Mouse (Mus musculus) MN1 (cell line): ENCODE data around the gene Ccdc28a.
A peak's percentile ranks its signal among the peaks of the same experiment; 100 is the strongest.

Source experiments
- DNase-seq: peaks from one replicate; pipeline ENCODE4 v3.0.0-alpha.2; 2016; ENCODE audit warnings: low spot score

Gene Ccdc28a

DNA sequence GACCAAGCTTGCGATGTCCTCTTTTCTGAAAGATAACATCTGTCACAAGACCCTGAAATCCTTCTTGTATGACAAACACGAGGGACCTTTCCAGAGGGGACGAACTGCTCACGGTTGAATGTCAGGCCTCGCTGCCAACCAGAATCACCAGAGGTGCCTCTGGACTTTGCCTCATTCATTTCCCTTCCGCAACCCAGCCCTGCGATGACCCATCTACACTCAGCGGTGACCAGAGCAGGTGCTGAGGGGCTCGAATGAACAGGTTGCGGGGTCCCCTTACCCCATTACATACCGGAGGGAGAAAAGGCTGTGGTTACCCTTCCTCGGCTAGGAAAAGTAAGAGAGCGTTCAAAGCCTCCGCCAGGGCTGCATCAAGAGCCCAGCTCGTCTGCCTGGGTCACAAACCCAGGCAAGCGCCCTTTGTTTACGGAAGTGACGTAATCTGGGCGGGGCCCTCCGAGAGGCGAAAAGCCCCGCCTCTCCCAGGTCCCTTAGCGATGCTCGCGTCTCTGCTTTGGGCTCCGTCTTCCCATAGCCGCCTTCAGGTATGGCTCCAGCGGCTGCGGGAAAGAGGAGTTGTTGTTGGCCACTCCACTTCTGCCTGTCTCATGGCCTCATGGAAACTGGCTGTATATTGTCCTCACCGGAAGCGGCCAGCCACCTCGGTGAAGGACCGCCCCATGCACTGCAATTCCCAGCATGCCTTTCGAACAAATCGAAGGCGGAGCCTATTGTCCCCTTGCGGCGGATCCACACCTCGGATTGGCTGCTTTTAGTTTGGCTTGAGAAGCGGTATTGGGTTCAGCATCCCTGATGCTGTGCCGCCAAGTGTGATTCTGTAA is at the start of gene Ccdc28a:
Ccdc28a (minus strand) TSS at position 439 of the 842 bp plus-strand sequence.
- DNase-seq = peak; percentile 99

DNA sequence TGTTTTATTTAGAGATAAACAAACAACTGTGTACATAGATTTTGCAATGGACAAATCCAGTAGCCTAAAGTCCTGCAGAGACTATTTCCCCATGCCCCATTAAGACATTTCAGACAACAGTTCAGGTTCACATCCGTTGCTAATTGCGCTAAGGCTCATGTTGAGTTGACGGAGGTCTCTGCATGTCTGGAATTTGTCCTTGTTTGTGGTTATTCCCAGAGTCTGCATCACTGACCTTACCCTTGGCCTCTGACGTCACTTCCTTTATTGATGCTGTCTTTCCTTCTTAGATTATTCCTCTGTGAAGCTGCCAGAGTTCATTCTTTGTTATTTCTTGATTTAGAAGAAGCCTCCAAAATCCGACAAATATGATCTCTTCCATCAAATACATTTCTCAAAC is 49.2 kb upstream of the Ccdc28a start:
- no peak for DNase-seq

GRCm38 (mm10) chr10:18276090-18276734 is 41.4 kb upstream of the Ccdc28a start:
- DNase-seq = no peak

- no peak for DNase-seq
Observed at GRCm38 (mm10) chr10:18251345-18251744, 16.5 kb upstream of the Ccdc28a start.

- DNase-seq = no peak
Observed at GRCm38 (mm10) chr10:18243614-18244013, 8.8 kb upstream of the Ccdc28a start.

DNA sequence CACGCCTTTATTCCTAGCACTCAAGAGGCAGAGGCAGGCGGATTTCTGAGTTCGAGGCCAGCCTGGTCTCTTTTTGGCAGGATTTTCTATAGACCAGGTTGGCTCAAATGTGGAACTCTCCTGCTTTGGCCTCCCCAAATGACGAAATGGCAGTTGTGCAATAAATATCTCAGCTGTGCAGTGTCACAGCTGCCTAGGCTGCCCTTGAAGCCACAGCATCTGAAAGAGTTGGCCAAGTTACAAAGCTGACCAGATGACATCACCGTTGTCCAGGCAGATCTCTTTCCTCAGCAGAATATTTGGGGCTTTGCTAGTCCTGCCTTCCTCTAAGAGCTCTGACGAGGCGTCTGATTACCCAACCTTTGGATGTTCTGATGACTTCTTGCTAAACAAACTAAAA is 2.4 kb upstream of the Ccdc28a start:
- DNase-seq = no peak

- peak; percentile 40 for DNase-seq
Observed at GRCm38 (mm10) chr10:18236328-18236927, 1.6 kb upstream of the Ccdc28a start.

DNA sequence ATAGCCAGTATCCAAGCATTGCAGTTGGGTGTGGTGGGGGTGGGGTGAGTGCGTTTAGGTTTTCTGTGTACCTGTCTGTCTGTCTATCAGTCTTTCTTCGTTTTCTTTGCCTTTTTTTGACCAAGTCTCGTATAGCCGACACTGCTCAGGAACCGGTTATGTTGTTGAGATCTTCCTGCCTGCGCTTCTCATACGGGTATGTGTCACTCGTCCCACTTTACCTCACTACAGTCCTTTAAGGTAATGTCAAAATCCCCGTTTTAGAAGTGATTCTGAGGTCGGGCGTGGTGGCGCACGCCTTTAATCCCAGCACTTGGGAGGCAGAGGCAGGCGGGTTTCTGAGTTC is 577 bp upstream of the Ccdc28a start:
- DNase-seq = no peak

- DNase-seq = peak; percentile 78
Observed at GRCm38 (mm10) chr10:18233891-18234290, 907 bp downstream of the Ccdc28a start.

DNA sequence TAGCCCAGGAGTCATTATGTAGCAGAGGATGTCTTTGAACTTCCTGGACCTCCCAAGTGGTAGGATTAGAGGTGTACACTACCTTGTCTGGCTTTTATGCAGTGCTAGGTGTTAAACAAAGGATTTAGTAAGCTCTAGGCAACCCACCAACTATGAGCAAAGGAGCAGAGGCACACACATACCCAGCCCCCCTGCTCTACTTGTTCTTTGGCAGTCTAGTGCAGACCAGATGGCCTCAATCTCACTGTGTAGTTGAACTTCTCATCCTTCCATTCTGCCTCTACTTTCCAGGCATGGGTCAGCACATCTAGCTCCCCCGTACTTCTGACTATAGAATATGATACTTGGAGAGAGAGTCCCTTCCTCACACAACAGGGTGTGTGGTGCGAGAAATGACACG is 10.4 kb downstream of the Ccdc28a start:
- no peak for DNase-seq

DNA sequence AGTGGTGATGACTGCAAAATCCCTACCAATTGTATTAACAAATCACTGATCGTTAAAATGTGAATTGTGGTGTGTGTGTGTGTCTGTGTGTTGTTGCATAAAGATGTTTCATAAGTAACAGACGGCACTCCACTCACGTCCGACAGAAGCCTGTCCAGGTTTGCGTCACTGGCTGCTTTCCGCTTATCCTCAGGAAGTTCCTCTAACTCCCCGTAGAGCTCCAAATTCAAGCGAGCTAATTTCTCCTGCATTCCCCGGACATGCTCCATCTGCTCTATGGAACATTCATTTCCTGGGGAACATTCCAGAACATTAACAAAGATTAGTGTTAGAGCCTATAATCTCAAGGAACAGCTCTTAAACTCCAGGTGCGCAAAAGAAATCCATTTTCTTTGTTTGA is 15.4 kb downstream of the Ccdc28a start:
- DNase-seq = no peak

GRCm38 (mm10) chr10:18214124-18214523 is 20.7 kb downstream of the Ccdc28a start:
- DNase-seq = no peak

DNA sequence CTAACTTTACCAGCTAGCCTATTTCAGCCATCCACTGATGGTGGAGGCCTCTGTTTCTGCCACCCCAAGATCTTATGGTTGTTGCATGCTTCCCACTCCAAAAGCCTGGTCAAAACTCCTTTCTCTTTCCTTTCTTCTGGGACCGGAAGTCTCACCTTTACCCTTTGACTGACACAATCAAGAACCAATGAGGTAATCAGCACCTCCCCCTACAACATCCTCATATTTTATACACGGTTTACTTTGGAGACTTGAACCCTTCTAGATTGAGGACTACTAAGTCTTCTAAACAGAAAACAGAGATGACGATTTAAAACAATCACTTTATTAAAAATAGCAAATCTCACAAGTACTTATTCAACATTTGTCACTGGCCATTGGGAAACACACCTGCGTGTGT is 21.4 kb downstream of the Ccdc28a start:
- DNase-seq = no peak

DNA sequence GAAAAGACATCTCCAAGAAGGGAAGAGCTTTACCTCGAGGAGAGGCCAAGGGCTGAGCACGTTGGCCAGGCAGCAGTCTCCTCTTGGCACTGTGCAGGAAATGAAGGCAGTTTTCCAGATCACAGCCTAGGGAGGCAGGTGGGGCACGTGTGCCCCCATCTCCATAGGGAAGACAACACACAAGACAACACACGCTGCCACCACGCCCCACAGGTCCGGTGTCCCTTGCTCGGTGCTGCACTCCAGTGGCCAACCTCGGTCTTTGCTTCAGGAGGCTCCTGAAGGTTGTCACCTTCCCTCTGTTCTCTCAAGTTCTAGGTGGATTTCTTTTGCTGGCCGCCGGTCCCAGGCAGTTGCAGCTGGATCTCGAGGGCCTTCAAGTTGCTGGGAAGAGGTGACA is 24.1 kb downstream of the Ccdc28a start, which contains the start of gene Ect2l:
Ect2l (minus strand) TSS at position 165 of the 400 bp plus-strand sequence.
- peak; percentile 63 for DNase-seq

DNA sequence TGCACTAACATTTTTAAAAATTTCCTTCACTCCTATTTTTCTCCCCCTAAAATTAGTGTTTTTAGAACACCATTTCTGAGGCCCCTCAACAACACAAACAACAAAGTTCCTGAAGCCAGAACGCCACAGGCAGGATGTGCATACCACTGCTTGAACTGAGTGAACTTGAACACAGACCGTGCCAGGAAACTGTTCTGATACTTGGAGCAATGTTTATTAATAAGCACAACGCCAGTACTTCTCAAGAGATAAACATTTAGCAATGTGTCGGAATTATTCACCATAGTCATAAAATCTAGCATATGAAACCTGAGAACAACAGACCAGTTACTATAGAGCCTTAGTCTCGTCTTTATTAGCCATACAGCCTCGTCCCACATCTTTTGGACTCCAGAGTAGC is 24.7 kb downstream of the Ccdc28a start:
- no peak for DNase-seq

DNA sequence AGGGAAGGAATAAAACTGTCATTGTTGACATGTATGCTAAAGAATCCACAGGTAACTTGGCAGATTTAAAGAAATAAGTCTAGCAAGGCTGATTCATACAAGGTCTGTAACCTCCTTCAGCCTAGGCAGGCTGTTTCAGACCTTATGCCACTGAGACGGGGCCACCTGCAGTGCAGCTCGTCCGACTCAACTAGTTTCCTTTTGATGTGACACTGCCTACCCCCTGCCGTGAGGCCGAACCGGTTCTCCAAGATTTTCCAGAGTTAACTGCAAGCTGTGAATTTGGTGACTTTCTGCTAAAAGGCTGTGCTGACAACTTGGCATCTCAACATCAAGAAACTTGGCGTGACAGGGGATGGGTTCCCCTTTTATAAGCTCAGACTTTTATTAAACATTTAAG is 30.7 kb downstream of the Ccdc28a start:
- DNase-seq = no peak

DNA sequence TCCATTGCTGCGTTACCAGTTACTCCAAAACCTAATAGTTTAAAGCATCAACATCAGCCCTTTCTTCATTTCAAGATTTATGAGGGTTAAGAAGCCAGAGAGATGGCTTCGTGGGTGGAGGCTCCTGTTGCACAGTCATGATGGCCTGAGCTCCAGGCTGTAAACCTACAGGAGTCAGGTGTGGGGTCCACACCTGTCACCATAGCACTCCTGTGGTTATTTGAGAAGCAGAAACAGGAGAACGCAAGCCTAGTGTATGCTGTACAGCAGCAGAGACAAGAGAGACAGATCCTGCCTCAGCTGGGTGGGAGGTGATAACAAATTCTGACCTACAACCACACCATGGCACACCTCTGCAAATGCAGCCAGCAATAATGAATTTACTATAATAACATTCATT is 32.4 kb downstream of the Ccdc28a start:
- no peak for DNase-seq

DNA sequence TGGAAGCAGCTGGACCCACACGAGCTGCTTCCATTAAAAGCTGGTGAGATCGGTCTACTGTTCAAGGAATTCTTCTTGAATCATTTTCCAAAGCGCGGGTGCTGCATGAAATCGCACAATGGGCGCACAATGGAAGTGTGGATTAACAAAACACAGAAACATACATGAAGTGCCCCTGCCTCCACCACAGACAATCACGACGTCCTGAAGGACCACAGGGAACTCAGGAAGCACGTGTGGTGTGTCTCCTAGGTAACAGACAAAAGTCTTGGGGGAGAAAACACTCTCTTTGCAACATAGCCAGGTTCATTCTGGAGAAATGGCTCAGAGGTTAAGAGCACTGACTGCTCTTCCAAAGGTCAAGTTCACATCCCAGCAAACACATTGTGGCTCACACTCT is 34.1 kb downstream of the Ccdc28a start:
- DNase-seq = no peak

GRCm38 (mm10) chr10:18199919-18200318 is 34.9 kb downstream of the Ccdc28a start:
- no peak for DNase-seq

DNA sequence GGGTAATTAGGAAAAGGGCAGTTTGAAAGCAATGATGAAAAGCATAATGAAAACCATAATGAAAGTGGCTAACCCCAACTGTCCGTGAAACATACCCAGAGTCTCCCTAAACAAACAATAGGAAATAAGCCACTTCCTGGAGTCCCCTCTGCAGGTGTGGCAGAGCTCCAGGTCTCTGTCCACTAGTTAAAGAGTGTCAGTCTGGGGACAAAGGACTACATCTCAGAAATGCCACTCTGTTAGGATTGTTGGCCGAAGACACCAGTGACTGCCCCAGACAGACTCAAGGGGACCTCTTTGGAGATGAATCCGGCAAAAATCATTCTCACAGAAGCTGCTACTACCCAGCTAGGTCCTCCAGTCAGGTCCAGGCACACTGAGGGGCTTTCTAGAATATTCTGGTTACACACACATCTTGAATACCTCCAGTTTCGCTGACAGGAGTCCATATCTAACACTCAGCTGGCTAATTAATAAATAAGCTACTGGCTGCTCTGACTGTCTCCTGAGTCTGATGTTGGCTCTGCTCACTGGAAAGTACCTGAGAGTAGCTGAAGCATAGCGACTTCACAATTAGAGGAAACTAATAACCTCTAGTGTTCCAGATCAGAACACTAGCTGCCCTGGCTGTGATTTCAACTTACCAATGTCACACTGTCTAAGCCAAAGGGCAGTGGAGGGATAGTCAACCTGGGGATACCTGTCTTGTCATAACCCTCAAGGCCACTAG is 36.3 kb downstream of the Ccdc28a start:
- DNase-seq = no peak

DNA sequence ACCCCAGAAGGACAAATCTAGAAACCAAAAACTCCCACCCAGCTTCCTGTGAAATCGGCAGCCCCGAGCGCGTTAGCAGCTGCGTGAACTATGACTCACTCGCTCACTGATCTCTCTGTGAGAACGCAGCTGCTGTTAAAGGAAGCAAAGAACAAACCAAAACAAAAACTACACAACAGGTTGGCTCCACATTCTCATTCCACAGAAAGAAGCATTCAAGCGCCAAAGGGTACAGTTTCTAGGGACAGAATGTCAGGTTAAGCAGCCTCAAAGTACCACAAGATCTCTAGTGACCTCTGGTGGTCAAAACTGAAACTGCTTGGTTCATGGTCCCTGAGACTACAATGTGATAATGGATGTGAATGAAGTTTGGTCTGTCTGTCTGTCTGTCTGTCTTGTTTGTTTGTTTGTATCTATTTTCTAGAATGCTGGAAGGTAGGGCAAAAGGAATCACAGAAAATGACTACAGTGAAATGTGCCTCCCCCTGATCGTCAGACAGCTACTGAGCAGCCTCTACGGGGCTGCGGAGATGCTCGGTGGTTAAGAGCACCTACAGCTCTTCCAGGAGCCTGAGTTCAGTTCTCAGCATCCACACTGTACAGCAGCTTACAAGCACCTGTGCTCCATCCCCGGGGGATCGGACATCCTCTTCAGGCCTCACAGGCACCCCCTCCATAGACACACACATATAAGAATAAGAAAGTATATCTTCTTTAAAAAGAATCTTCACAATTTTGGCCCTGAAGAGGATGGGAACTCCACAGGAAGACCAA is 37.4 kb downstream of the Ccdc28a start:
- peak; percentile 91 for DNase-seq

- DNase-seq = no peak
Observed at GRCm38 (mm10) chr10:18194737-18195141, 40.1 kb downstream of the Ccdc28a start.
